Comparison of ENCODE assay signal across 8 mouse cellular contexts in the genomic region with DNA sequence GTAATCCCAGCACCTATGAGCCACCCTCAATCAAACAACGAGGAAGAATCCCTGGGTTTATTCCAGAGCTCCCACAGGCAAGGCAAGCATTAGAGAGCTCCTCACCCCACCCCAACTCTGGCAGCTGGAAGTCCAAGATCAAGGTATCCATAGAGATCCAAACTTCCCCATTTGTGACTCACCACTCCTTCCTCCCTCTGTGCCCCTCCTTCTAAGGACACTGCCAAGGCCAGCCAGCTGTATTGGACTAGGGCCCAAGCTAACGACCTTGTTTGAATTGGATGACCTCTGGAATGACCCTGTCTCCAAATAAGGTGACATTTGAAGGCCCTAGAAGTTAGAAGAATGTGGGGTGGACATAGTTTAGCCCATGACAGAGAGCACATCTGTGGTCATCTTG.
DNase-seq lines count a peak whose midpoint lies in the region.
"Had no signal": no experiment of that assay in that cellular context is flagged by ENCODE, and none has a peak within 500 bp of the region (broad histone marks: within the 10 kb centered on the region; RNA-seq: fewer than 3 reads in every experiment).

No protein-coding gene starts in this region.

- peak; percentile 56 for DNase-seq in ovary, adult 18-20 months (ENCODE audit: low spot score)
- DNase-seq in ovary, postnatal 14 days (ENCODE audit: low spot score) = no peak
- peak; percentile 72 to 78 for DNase-seq in adrenal gland, postnatal 36 days
- peak; percentile 48 to 65 for DNase-seq in kidney, postnatal 36 days
- no peak for DNase-seq in thymus, postnatal 0 days (ENCODE audit: low spot score)
- no peak for DNase-seq in left cerebral cortex, postnatal 14 days (ENCODE audit: low spot score in 2 of 2)
- no peak for DNase-seq in left cerebral cortex, postnatal 10 days (ENCODE audit: extremely low spot score in 1 of 2, low spot score in 2 of 2)
- DNase-seq: right cerebral cortex, postnatal 25 days had no signal

- intact Hi-C loops in left cerebral cortex, postnatal 14 days (cut with DNase I) = no loop called here
- intact Hi-C loops in left cerebral cortex, postnatal 10 days (cut with DNase I) = no loop called here

Comparison
In these comparisons a context has a peak if more than half of its experiments do, and no peak if none do; other contexts are left out.
1. DNase-seq: peak in ovary, adult 18-20 months (single experiment), adrenal gland, postnatal 36 days (2 of 2) and kidney, postnatal 36 days (2 of 2); none in ovary, postnatal 14 days (single experiment), thymus, postnatal 0 days (single experiment), left cerebral cortex, postnatal 14 days (0 of 2) and left cerebral cortex, postnatal 10 days (0 of 2).